Comparison of ENCODE assay signal across 24 mouse cellular contexts in genomic region chr7:37648671-37649070, GRCm38 (mm10).
DNase-seq lines count a peak whose midpoint lies in the region; ATAC-seq and TF ChIP-seq lines count a peak whose summit lies in the region.
"Had no signal": no experiment of that assay in that cellular context is flagged by ENCODE, and none has a peak within 500 bp of the region (broad histone marks: within the 10 kb centered on the region; RNA-seq: fewer than 3 reads in every experiment).

No protein-coding gene starts in this region.

- no peak for TF ChIP-seq POLR2A in thymus, adult 2 months (IDR thresholded peaks at IDR 0.05; ENCODE audit: control insufficient read depth, extremely low read depth, insufficient read depth, low read length, poor library complexity)

- no peak for TF ChIP-seq CTCF in thymus, adult 2 months (IDR thresholded peaks at IDR 0.05; ENCODE audit: borderline replicate concordance, control insufficient read depth, extremely low read depth, insufficient read depth, low read length, poor library complexity)

- peaks cover 1% of the 10 kb centered on the region for H3K36me3 ChIP-seq in hindbrain, embryonic 13.5 days
- H3K36me3 ChIP-seq in hindbrain, embryonic 14.5 days (replicated peaks; ENCODE audit: control insufficient read depth, insufficient read depth): no peaks in the 10 kb centered on the region
- no peaks in the 10 kb centered on the region for H3K36me3 ChIP-seq in neural tube, embryonic 15.5 days
- no peaks in the 10 kb centered on the region for H3K36me3 ChIP-seq in thymus, adult 2 months (ENCODE audit: control insufficient read depth, insufficient read depth, low read length)
- H3K36me3 ChIP-seq: embryonic facial prominence, embryonic 15.5 days; G1E; heart, embryonic 13.5 days had no signal

- WGBS in hindbrain, embryonic 13.5 days: 88% methylated on average over 11 of the region's 11 CpGs
- WGBS in hindbrain, embryonic 14.5 days: 88% methylated on average over 11 of the region's 11 CpGs
- WGBS in neural tube, embryonic 15.5 days: 88% methylated on average over 11 of the region's 11 CpGs
- WGBS in thymus, adult 2 months: 48% methylated on average over 11 of the region's 11 CpGs

- no peaks in the 10 kb centered on the region for H3K27me3 ChIP-seq in hindbrain, embryonic 13.5 days
- H3K27me3 ChIP-seq in hindbrain, embryonic 14.5 days (ENCODE audit: control insufficient read depth, insufficient read depth, low read length): no peaks in the 10 kb centered on the region
- no peaks in the 10 kb centered on the region for H3K27me3 ChIP-seq in neural tube, embryonic 15.5 days (replicated peaks)
- no peaks in the 10 kb centered on the region for H3K27me3 ChIP-seq in thymus, adult 2 months (ENCODE audit: control insufficient read depth, insufficient read depth, low read length)
- H3K27me3 ChIP-seq: embryonic facial prominence, embryonic 15.5 days; heart, embryonic 13.5 days had no signal

- no peaks in the 10 kb centered on the region for H3K9me3 ChIP-seq in hindbrain, embryonic 13.5 days
- H3K9me3 ChIP-seq in hindbrain, embryonic 14.5 days (ENCODE audit: control insufficient read depth, low read length): no peaks in the 10 kb centered on the region
- no peaks in the 10 kb centered on the region for H3K9me3 ChIP-seq in neural tube, embryonic 15.5 days (replicated peaks)
- H3K9me3 ChIP-seq: embryonic facial prominence, embryonic 15.5 days; heart, embryonic 13.5 days had no signal

- no peak overlapping the region for H3K9ac ChIP-seq in hindbrain, embryonic 13.5 days
- no peak overlapping the region for H3K9ac ChIP-seq in hindbrain, embryonic 14.5 days
- no peak overlapping the region for H3K9ac ChIP-seq in neural tube, embryonic 15.5 days (replicated peaks)
- H3K9ac ChIP-seq: embryonic facial prominence, embryonic 15.5 days; heart, embryonic 13.5 days had no signal

- H3K4me2 ChIP-seq in hindbrain, embryonic 13.5 days: no peak overlapping the region
- H3K4me2 ChIP-seq in hindbrain, embryonic 14.5 days (replicated peaks): no peak overlapping the region
- no peak overlapping the region for H3K4me2 ChIP-seq in neural tube, embryonic 15.5 days
- H3K4me2 ChIP-seq: embryonic facial prominence, embryonic 15.5 days; heart, embryonic 13.5 days; liver, embryonic 11.5 days had no signal

- no peak overlapping the region for H3K4me3 ChIP-seq in hindbrain, embryonic 13.5 days
- H3K4me3 ChIP-seq in hindbrain, embryonic 14.5 days (replicated peaks; ENCODE audit: low read length): no peak overlapping the region
- no peak overlapping the region for H3K4me3 ChIP-seq in neural tube, embryonic 15.5 days (replicated peaks)
- H3K4me3 ChIP-seq in thymus, adult 2 months (ENCODE audit: control insufficient read depth, insufficient read depth, low read length): no peak overlapping the region
- H3K4me3 ChIP-seq: embryonic facial prominence, embryonic 15.5 days; heart, embryonic 13.5 days had no signal

- H3K27ac ChIP-seq in hindbrain, embryonic 13.5 days: 0 out of 2 replicates have a peak overlapping the region, but pooled peaks have one; percentile 6
- no peak overlapping the region for H3K27ac ChIP-seq in hindbrain, embryonic 14.5 days
- H3K27ac ChIP-seq in neural tube, embryonic 15.5 days (replicated peaks): peak overlapping the region; percentile 58; the same call in 1 of the 2 replicates
- no peak overlapping the region for H3K27ac ChIP-seq in thymus, adult 2 months (ENCODE audit: control insufficient read depth, insufficient read depth, low read length)
- H3K27ac ChIP-seq: embryonic facial prominence, embryonic 15.5 days; heart, embryonic 13.5 days; stomach, postnatal 0 days had no signal

- no peak for ATAC-seq in hindbrain, embryonic 13.5 days (ENCODE audit: low FRiP score)
- no peak for ATAC-seq in hindbrain, embryonic 14.5 days (ENCODE audit: low FRiP score)
- ATAC-seq in neural tube, embryonic 15.5 days (ENCODE audit: low FRiP score): no peak
- ATAC-seq: activated CD4-positive, CD25-positive, alpha-beta regulatory T cell, adult 4 months; CD4-positive, CD25-positive, alpha-beta regulatory T cell, adult 4 months had no signal

- DNase-seq in adrenal gland, adult (ENCODE audit: inconsistent age in 2 of 2, low spot score in 1 of 2): peak; percentile 10 to 69
- no peak for DNase-seq in adrenal gland, adult 8-10 months
- no peak for DNase-seq in hindbrain, embryonic 14.5 days (ENCODE audit: low spot score)
- no peak for DNase-seq in neural tube, embryonic 10.5 days (ENCODE audit: extremely low spot score, low spot score)
- DNase-seq in cerebellum, adult 11-12 months: no peak
- DNase-seq in thymus, adult 2 months: no peak
- DNase-seq: cerebellum, postnatal 10 days; embryo, embryonic 11 days; gastrocnemius, postnatal 14 days; heart, adult 18-20 months; kidney, adult 8-10 months; kidney, postnatal 14 days; lung, adult 18-20 months; right cerebral cortex, adult 18-20 months; thymus, postnatal 25 days had no signal

- peaks cover 43% of the 10 kb centered on the region for H3K4me1 ChIP-seq in hindbrain, embryonic 13.5 days (replicated peaks)
- peaks cover 32% of the 10 kb centered on the region for H3K4me1 ChIP-seq in hindbrain, embryonic 14.5 days (replicated peaks; ENCODE audit: control insufficient read depth, insufficient read depth, low read length)
- peaks cover 20% of the 10 kb centered on the region for H3K4me1 ChIP-seq in neural tube, embryonic 15.5 days
- H3K4me1 ChIP-seq in thymus, adult 2 months (replicated peaks; ENCODE audit: control insufficient read depth, insufficient read depth, low read length): no peaks in the 10 kb centered on the region
- H3K4me1 ChIP-seq: embryonic facial prominence, embryonic 15.5 days had no signal

Comparison
In these comparisons a context has a peak if more than half of its experiments do, and no peak if none do; other contexts are left out.
1. DNase-seq: peak in adrenal gland, adult (2 of 2); none in adrenal gland, adult 8-10 months (single experiment), hindbrain, embryonic 14.5 days (single experiment), neural tube, embryonic 10.5 days (single experiment), cerebellum, adult 11-12 months (single experiment) and thymus, adult 2 months (single experiment).
2. H3K27ac ChIP-seq: peak in hindbrain, embryonic 13.5 days (single experiment) and neural tube, embryonic 15.5 days (single experiment); none in hindbrain, embryonic 14.5 days (single experiment) and thymus, adult 2 months (single experiment).